Mouse (Mus musculus): ENCODE measurements around the gene Cfap99. TPM values are rescaled to one million over a fixed set of nuclear protein-coding genes. Genes with fewer than 3 reads are reported as not detected.

Gene Cfap99
- polyA plus RNA-seq, 1 experiment, result not detected

GRCm38 (mm10) chr5:34336775-34337450 is 48.5 kb downstream of the Cfap99 start:
- TF ChIP-seq GATA1 (IDR thresholded peaks at IDR 0.05; ENCODE audit: low read length), result no peak

- TF ChIP-seq GATA1 (IDR thresholded peaks at IDR 0.05; ENCODE audit: low read length), result no peak
These were observed 51.8 kb downstream of the Cfap99 start for GRCm38 (mm10) chr5:34340246-34340645.

- TF ChIP-seq GATA1 (IDR thresholded peaks at IDR 0.05; ENCODE audit: low read length), result no peak
These were observed 63.8 kb downstream of the Cfap99 start for GRCm38 (mm10) chr5:34352084-34352631.

GRCm38 (mm10) chr5:34360261-34360660 is 71.9 kb downstream of the Cfap99 start:
- TF ChIP-seq GATA1 (IDR thresholded peaks at IDR 0.05; ENCODE audit: low read length), result no peak

- no peak for TF ChIP-seq GATA1 (IDR thresholded peaks at IDR 0.05; ENCODE audit: low read length)
These were observed 74.7 kb downstream of the Cfap99 start for GRCm38 (mm10) chr5:34363115-34363514.

GRCm38 (mm10) chr5:34368551-34369290 is 80.3 kb downstream of the Cfap99 start:
- no peak for TF ChIP-seq GATA1 (IDR thresholded peaks at IDR 0.05; ENCODE audit: low read length)

- no peak for TF ChIP-seq GATA1 (IDR thresholded peaks at IDR 0.05; ENCODE audit: low read length)
These were observed 81.1 kb downstream of the Cfap99 start, which contains the start of gene Fam193a for GRCm38 (mm10) chr5:34369341-34370021. Fam193a (plus strand) TSS chr5:34369933.

- TF ChIP-seq GATA1 (IDR thresholded peaks at IDR 0.05; ENCODE audit: low read length), result no peak
These were observed 81.8 kb downstream of the Cfap99 start for GRCm38 (mm10) chr5:34370022-34370823.

GRCm38 (mm10) chr5:34370840-34371239 is 82.4 kb downstream of the Cfap99 start:
- no peak for TF ChIP-seq GATA1 (IDR thresholded peaks at IDR 0.05; ENCODE audit: low read length)

GRCm38 (mm10) chr5:34372141-34372540 is 83.7 kb downstream of the Cfap99 start:
- no peak for TF ChIP-seq GATA1 (IDR thresholded peaks at IDR 0.05; ENCODE audit: low read length)

- no peak for TF ChIP-seq GATA1 (IDR thresholded peaks at IDR 0.05; ENCODE audit: low read length)
These were observed 84.1 kb downstream of the Cfap99 start for GRCm38 (mm10) chr5:34372541-34372940.

Other genes with a start within 250 kb of the Cfap99 start
- gene Poln, start 119.2 kb upstream of the Cfap99 start, polyA plus RNA-seq (2012), result 0.02 and 0.04 TPM in 2 replicates
- gene Haus3, start 119.1 kb upstream of the Cfap99 start, polyA plus RNA-seq (2012), result 0.85 and 1.7 TPM in 2 replicates
- gene Mxd4, start 100.9 kb upstream of the Cfap99 start, polyA plus RNA-seq (2012), result 16.9 and 18.2 TPM in 2 replicates
- not detected in 2 replicates for gene Zfyve28, start 151 bp upstream of the Cfap99 start, polyA plus RNA-seq (2012)
- 24.1 and 31.0 TPM in 2 replicates for gene Rnf4, start 47.7 kb downstream of the Cfap99 start, polyA plus RNA-seq (2012)
- 16.6 and 18.8 TPM in 2 replicates for gene Fam193a, start 81.3 kb downstream of the Cfap99 start, polyA plus RNA-seq (2012)
- 4.1 and 4.2 TPM in 2 replicates for gene Tnip2, start 225.4 kb downstream of the Cfap99 start, polyA plus RNA-seq (2012)
- 3.1 and 3.2 TPM in 2 replicates for gene Sh3bp2, start 237.2 kb downstream of the Cfap99 start, polyA plus RNA-seq (2012)